Mouse (Mus musculus) T-helper 1 cell (primary cell): ENCODE results near the gene Rpl18.

Experiments used
- in situ Hi-C: fragments of 300-600 bp; cut with MboI, MseI; formaldehyde crosslinking; loops from one replicate; pipeline ENCODE4 v1.15.1; 2025; ENCODE audit warnings: high pct_unique_total_duplicates

The Rpl18 gene

GRCm38 (mm10) chr7:45712022-45712757 lies 3.1 kb upstream of the Rpl18 start:
- in situ Hi-C loops = no loop called here

GRCm38 (mm10) chr7:45713396-45713795 lies 1.9 kb upstream of the Rpl18 start:
- in situ Hi-C loops = no loop called here

GRCm38 (mm10) chr7:45713881-45714520 lies 1.3 kb upstream of the Rpl18 start:
- in situ Hi-C loops = no loop called here

GRCm38 (mm10) chr7:45714630-45715089 lies 597 bp upstream of the Rpl18 start:
- in situ Hi-C loops = no loop called here

GRCm38 (mm10) chr7:45715741-45716459 lies 643 bp downstream of the Rpl18 start:
- in situ Hi-C loops = no loop called here

- in situ Hi-C loops = no loop called here
Observed at GRCm38 (mm10) chr7:45716460-45716857, 1.2 kb downstream of the Rpl18 start.

GRCm38 (mm10) chr7:45716952-45717917 lies 2.0 kb downstream of the Rpl18 start:
- in situ Hi-C loops = no loop called here

- in situ Hi-C loops = no loop called here
Observed at GRCm38 (mm10) chr7:45717918-45718297, 2.7 kb downstream of the Rpl18 start, which contains the start of gene Sphk2. Gene Sphk2 (minus strand): TSS chr7:45718002.

GRCm38 (mm10) chr7:45718331-45718730 lies 3.1 kb downstream of the Rpl18 start:
- in situ Hi-C loops = no loop called here

GRCm38 (mm10) chr7:45719180-45719579 lies 3.9 kb downstream of the Rpl18 start:
- in situ Hi-C loops = no loop called here

- in situ Hi-C loops = no loop called here
Observed at GRCm38 (mm10) chr7:45719738-45720412, 4.6 kb downstream of the Rpl18 start.

- in situ Hi-C loops = no loop called here
Observed at GRCm38 (mm10) chr7:45720413-45721233, 5.4 kb downstream of the Rpl18 start, which contains the start of gene Fam83e. Gene Fam83e (plus strand): TSS chr7:45721212.

- in situ Hi-C loops = no loop called here
Observed at GRCm38 (mm10) chr7:45721234-45721571, 5.9 kb downstream of the Rpl18 start.

- in situ Hi-C loops = no loop called here
Observed at GRCm38 (mm10) chr7:45721642-45722347, 6.5 kb downstream of the Rpl18 start.

- in situ Hi-C loops = no loop called here
Observed at GRCm38 (mm10) chr7:45722348-45722713, 7.1 kb downstream of the Rpl18 start.

- in situ Hi-C loops = no loop called here
Observed at GRCm38 (mm10) chr7:45723301-45723700, 8.0 kb downstream of the Rpl18 start.

- in situ Hi-C loops = no loop called here
Observed at GRCm38 (mm10) chr7:45723781-45724180, 8.5 kb downstream of the Rpl18 start.

GRCm38 (mm10) chr7:45725151-45725550 lies 9.9 kb downstream of the Rpl18 start:
- in situ Hi-C loops = no loop called here

- in situ Hi-C loops = no loop called here
Observed at GRCm38 (mm10) chr7:45725713-45726112, 10.5 kb downstream of the Rpl18 start, which contains the start of gene Spaca4. Gene Spaca4 (minus strand): TSS chr7:45725813.
